Mouse (Mus musculus) megakaryocyte, adult 5-6 weeks (primary cell): ENCODE data around the gene AW011738. TPM values are rescaled to one million over a fixed set of nuclear protein-coding genes. Genes with fewer than 3 reads are reported as not detected.

Experiments
- ATAC-seq: 2 replicates; pipeline ENCODE4 v1.8.0; 2016; ENCODE audit warnings: mild to moderate bottlenecking, inconsistent platforms; ENCODE audit not compliant: poor library complexity, severe bottlenecking
- total RNA-seq, 2 experiments: library from RNA; stranded (forward) in 1 of 2; stranded (reverse) in 1 of 2; fragments of 153-499, 151-499 nt in 1 of 2; fragments of 221-1000, 200-1000 nt in 1 of 2; gene quantifications; 2 replicates each; pipeline versions ENCODE4 v1.2.3 to v1.2.4; 2015 to 2017

The AW011738 gene
- total RNA-seq (2015) (0.11 and 0.42 TPM in 2 replicates), total RNA-seq (2017) (0.49 and 0.66 TPM in 2 replicates)

DNA sequence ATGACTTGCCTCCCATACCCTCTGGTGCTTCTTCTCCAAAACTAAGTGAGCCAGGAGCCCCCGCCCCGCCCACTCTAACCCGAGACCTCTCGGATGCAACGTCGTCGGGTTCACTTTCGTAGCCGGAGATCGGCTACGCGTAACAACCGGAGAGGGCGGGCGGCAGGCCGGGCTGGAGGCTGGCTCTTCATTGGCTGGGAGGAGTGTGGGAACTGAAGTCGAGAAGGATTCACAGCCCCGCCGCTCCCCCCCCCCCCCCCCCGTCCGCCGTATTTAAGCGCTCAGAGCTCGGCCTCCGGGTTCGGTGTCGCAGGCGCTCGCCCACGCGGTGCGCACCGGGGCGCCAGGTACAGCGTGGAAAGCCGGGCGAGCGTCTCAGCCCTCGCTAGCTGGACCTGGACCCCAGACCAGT lies at the start of gene AW011738:
AW011738 (plus strand) TSS at position 304 of the 412 bp plus-strand sequence.
- peak; percentile 74 for ATAC-seq

- no peak for ATAC-seq
These were observed 48.3 kb upstream of the AW011738 start for GRCm38 (mm10) chr4:156154771-156155170.

- peak; percentile 59 for ATAC-seq
These were observed 36.6 kb upstream of the AW011738 start for GRCm38 (mm10) chr4:156166477-156166876.

DNA sequence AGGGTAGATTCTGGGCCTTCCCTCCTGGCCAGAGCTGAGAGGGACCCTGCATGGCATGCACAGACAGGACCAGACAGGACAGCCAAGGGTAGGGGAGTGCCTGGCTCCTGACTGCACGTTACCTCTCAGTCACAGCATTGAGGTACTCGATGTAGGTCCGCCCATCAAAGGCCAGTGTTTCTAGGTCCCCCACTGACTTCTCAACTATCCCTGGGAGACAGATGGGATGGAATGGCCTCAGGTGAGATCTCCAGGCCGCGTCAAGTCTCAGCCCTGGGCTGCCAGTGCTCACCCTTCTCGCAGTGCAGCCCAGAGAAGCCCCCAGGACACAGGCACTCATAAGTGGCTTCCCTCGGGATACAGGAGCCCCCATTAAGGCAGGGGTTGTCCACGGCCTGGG lies 34.5 kb upstream of the AW011738 start:
- no peak for ATAC-seq

GRCm38 (mm10) chr4:156169129-156169528 lies 34.0 kb upstream of the AW011738 start:
- no peak for ATAC-seq

DNA sequence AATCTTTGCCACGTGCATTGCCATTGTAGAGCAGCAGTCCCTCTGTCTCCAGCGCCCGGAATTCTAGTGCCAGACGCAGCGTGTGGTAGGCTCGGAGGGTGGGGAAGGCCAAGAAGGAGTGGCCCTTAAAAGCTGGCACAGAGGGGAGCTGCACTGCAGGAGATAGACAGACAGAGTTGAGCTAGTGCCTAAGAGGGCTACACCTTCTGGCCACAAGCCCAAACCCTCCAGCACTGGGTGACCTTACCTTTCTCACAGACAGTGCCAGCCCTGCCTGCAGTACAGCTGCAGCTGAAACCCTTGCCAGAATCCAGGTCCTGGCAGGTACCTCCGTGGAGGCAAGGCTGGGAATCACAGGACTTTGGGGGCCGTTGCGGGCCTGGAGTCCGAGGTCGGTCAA lies 31.3 kb upstream of the AW011738 start:
- ATAC-seq = no peak

GRCm38 (mm10) chr4:156177630-156178029 lies 25.5 kb upstream of the AW011738 start:
- no peak for ATAC-seq

- ATAC-seq = peak; percentile 51
These were observed 19.4 kb upstream of the AW011738 start for GRCm38 (mm10) chr4:156183747-156184146.

DNA sequence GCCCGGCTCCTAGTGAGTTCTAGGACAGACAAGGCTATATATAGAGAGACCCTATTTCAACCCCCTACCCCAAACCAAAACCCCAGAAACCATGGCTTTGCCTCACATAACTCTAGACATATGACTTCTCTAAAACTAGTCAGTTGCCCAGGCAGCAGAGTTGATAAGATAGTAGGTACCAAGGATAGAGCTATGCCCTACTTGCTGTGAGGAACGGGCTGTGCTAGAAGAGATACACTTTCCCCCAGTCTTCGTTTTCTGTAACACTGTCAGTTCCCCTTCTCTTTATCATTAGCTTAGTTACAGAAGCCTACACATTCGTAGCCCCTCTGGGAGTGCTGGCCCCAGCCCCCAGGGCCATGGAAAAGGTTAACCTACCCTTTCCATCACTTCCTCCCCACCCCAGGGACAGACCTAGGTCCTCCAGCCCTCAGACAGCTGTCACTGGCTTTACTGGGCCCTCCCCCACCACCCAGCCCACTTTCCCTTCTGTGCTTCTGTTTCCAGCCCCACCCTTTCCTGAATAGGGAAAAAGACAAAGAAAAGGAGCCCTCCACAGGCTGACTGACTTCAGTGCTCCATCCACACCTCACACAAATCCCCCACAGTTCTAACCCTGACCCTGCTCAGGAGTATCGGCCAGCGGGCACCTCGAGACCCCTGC lies 18.7 kb upstream of the AW011738 start:
- ATAC-seq = no peak

- no peak for ATAC-seq
These were observed 17.6 kb upstream of the AW011738 start for GRCm38 (mm10) chr4:156185456-156185949.

- ATAC-seq = no peak
These were observed 16.9 kb upstream of the AW011738 start for GRCm38 (mm10) chr4:156185950-156186850.

DNA sequence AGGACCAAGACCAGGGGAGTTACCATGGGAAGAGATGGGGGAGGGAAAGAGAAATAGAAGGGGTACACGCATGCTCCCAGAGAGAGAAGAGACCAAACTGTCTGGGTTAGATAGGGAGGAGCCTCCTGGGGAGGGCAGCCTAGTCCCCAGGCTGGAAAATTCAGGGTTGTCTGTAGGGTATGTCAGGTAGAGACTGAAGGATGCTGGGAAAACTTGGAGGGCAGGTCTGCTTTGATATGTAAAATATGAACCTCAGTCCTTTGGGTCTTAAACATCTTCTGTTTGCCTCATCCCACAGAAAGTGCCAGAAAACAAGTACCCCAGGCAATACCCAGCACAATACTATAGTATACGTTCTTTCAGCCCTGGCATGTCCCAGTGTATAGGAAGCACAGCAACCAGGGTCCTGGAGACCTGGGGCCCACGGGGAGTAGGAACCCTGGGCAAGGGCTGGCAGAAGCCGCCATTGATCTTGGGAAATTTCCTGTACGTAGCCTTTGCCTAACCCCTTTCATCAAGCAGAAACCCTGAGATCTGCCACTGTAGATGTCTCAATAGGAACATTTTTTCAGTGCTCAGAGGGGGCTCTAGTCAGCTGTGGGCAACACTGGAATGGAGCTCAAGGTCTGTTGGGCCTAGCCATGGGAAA lies 14.8 kb upstream of the AW011738 start:
- peak; percentile 71 for ATAC-seq

DNA sequence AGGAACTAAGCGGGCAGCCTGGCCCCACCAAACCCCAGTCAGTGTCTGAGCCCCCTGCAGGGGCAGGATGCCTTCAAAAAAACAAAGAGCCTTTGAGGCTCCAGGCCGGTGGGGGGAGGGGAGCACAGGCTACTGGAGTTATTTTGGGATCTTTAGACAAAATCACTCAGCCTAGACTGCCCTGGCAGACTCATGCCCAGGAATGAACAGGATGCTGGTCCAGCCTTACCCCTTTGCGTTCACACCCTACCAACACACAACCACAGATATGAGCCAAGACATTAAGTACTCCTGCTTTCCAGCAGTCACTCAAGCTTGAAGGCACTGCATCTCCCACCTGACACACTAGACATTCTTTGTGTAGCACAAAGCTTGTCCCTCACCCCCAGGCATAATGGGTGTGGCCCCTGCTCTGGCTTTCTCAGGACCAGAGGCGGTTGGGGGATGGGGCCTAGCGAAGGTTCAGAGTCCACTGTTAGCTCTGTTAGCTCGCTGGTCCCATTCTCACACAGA lies 14.2 kb upstream of the AW011738 start:
- ATAC-seq = no peak; the same call in 1 of the 2 replicates

- ATAC-seq = no peak
These were observed 10.5 kb upstream of the AW011738 start for GRCm38 (mm10) chr4:156192421-156193199.

DNA sequence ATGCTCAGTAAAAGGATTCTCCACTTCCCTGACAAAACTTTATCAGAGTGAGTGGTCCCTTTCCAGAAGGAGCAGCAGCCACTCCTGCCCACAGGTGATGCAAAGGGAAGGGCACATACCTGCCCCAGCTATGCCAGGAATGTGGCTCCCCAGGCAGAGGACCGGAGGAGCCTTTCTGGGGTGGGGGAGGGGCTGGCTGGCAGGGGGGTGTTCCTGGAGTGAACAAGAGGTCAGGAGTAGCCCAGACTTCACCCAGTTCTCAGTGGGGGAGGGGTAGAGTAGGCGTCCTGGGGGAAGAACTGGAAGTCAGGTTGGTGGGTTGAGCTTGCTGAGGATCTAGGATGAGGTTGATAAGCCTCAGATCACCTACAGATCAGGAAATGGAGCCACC lies 9.9 kb upstream of the AW011738 start:
- no peak for ATAC-seq

GRCm38 (mm10) chr4:156193906-156194305 lies 9.2 kb upstream of the AW011738 start:
- ATAC-seq = no peak

GRCm38 (mm10) chr4:156194346-156194745 lies 8.8 kb upstream of the AW011738 start:
- no peak for ATAC-seq

GRCm38 (mm10) chr4:156195927-156196870 lies 6.9 kb upstream of the AW011738 start:
- ATAC-seq = no peak
